Mouse (Mus musculus) embryonic facial prominence, embryonic 12.5 days (tissue): ENCODE results near the gene Gpm6b. TPM values are rescaled to one million over a fixed set of nuclear protein-coding genes. Genes with fewer than 3 reads are reported as not detected.

Experiments used
- ATAC-seq: fragments of 200-750 bp; cut with Nextera tagmentation; 2 replicates; pipeline ENCODE4 v1.8.0; 2017; ENCODE audit not compliant: insufficient number of reproducible peaks, insufficient read depth, low FRiP score, low TSS enrichment
- H3K27ac ChIP-seq: fragments of 300-500 bp; sonication (generic); 2 replicates; pipeline ENCODE4 v1.5.1; 2016; ENCODE audit warnings: mild to moderate bottlenecking
- H3K27me3 ChIP-seq: fragments of 300-500 bp; sonication (generic); 2 replicates; pipeline ENCODE4 v1.6.1; 2016; ENCODE audit warnings: mild to moderate bottlenecking, moderate library complexity
- H3K36me3 ChIP-seq: fragments of 300-500 bp; sonication (generic); 2 replicates; pipeline ENCODE4 v1.6.1; 2016; ENCODE audit warnings: mild to moderate bottlenecking
- H3K4me1 ChIP-seq: fragments of 300-500 bp; sonication (generic); 2 replicates; pipeline ENCODE4 v1.6.1; 2016
- H3K4me2 ChIP-seq: fragments of 300-500 bp; sonication (generic); replicated peaks from 2 replicates; pipeline ENCODE4 v1.6.1; 2016; ENCODE audit warnings: mild to moderate bottlenecking, moderate library complexity
- H3K4me3 ChIP-seq: fragments of 300-500 bp; sonication (generic); 2 replicates; pipeline ENCODE4 v1.5.1; 2016; ENCODE audit warnings: mild to moderate bottlenecking
- H3K9ac ChIP-seq: fragments of 300-500 bp; sonication (generic); 2 replicates; pipeline ENCODE4 v1.6.1; 2016; ENCODE audit warnings: mild to moderate bottlenecking, moderate library complexity
- H3K9me3 ChIP-seq: fragments of 300-500 bp; sonication (generic); 2 replicates; pipeline ENCODE4 v1.6.1; 2016; ENCODE audit warnings: mild to moderate bottlenecking, moderate library complexity
- WGBS: fragments of 180-500 bp; shearing (Covaris S2); methylation state at CpG from one replicate; pipeline ENCODE4 v1.1.7; 2016; 5-methylcytosine and 5-hydroxymethylcytosine counted together
- polyA plus RNA-seq: library from polyadenylated mRNA; unstranded; fragments of >200 nt; fragmentation: Nextera tagmentation; extraction: Ambion mirVana; gene quantifications from 2 replicates; pipeline ENCODE4 v1.2.1, GENCODE M21; 2016

Gpm6b gene
- polyA plus RNA-seq, 1 experiment from 2014 or later, result 27.2 TPM

- no peak overlapping the region for H3K27ac ChIP-seq
- no peaks in the 10 kb centered on the region for H3K9me3 ChIP-seq
- no peaks in the 10 kb centered on the region for H3K4me1 ChIP-seq
- ATAC-seq, result no peak
- peak overlapping the region; percentile 36; the same call in 1 of the 2 replicates for H3K9ac ChIP-seq
- H3K4me2 ChIP-seq, result peak overlapping the region; percentile 92
- no peaks in the 10 kb centered on the region for H3K36me3 ChIP-seq
- peaks cover 28% of the 10 kb centered on the region for H3K27me3 ChIP-seq
- peak overlapping the region; percentile 52 for H3K4me3 ChIP-seq
- WGBS, result 31% methylated on average over 13 of the region's 13 CpGs
Measured at GRCm38 (mm10) chrX:166239520-166239919, 809 bp downstream of the Gpm6b start.

GRCm38 (mm10) chrX:166240751-166241150 lies 2.0 kb downstream of the Gpm6b start:
- Histone ChIP-seq H3K27ac (no peak overlapping the region), H3K36me3 (no peaks in the 10 kb centered on the region), H3K9me3 (no peaks in the 10 kb centered on the region), H3K4me3 (no peak overlapping the region), H3K9ac (no peak overlapping the region), H3K4me1 (no peaks in the 10 kb centered on the region), H3K27me3 (peaks cover 28% of the 10 kb centered on the region), H3K4me2 (no peak overlapping the region)
- WGBS, result 54% methylated on average over 7 of the region's 7 CpGs
- ATAC-seq, result no peak

- ATAC-seq, result no peak
- Histone ChIP-seq H3K27me3 (peaks cover 15% of the 10 kb centered on the region), H3K9ac (no peak overlapping the region), H3K27ac (no peak overlapping the region), H3K4me2 (no peak overlapping the region), H3K4me3 (no peak overlapping the region), H3K9me3 (no peaks in the 10 kb centered on the region), H3K36me3 (no peaks in the 10 kb centered on the region), H3K4me1 (no peaks in the 10 kb centered on the region)
- WGBS, result 49% methylated on average over 4 of the region's 4 CpGs
Measured at GRCm38 (mm10) chrX:166243261-166243885, 4.7 kb downstream of the Gpm6b start.

- Histone ChIP-seq H3K9ac (no peak overlapping the region), H3K4me3 (no peak overlapping the region), H3K27me3 (peaks cover 6% of the 10 kb centered on the region; the same call in 1 of the 2 replicates), H3K4me2 (no peak overlapping the region), H3K4me1 (no peaks in the 10 kb centered on the region), H3K36me3 (no peaks in the 10 kb centered on the region), H3K9me3 (no peaks in the 10 kb centered on the region), H3K27ac (0 out of 2 replicates have a peak overlapping the region, but pooled peaks have one; percentile 13)
- 26% methylated on average over 1 of the region's 1 CpGs for WGBS
- ATAC-seq, result peak; percentile 41; the same call in 1 of the 2 replicates
Measured at GRCm38 (mm10) chrX:166271489-166271888, 32.8 kb downstream of the Gpm6b start.

GRCm38 (mm10) chrX:166272646-166273045 lies 33.9 kb downstream of the Gpm6b start:
- H3K4me3 ChIP-seq, result no peak overlapping the region
- no peaks in the 10 kb centered on the region for H3K4me1 ChIP-seq
- no peaks in the 10 kb centered on the region for H3K36me3 ChIP-seq
- H3K9ac ChIP-seq, result no peak overlapping the region
- no peak for ATAC-seq
- H3K27ac ChIP-seq, result no peak overlapping the region
- no peaks in the 10 kb centered on the region for H3K9me3 ChIP-seq
- H3K4me2 ChIP-seq, result no peak overlapping the region
- 81% methylated on average over 6 of the region's 6 CpGs for WGBS
- peaks cover 6% of the 10 kb centered on the region; the same call in 1 of the 2 replicates for H3K27me3 ChIP-seq

- 77% methylated on average over 1 of the region's 1 CpGs for WGBS
- Histone ChIP-seq H3K4me3 (no peak overlapping the region), H3K4me2 (no peak overlapping the region), H3K9ac (no peak overlapping the region), H3K27me3 (peaks cover 7% of the 10 kb centered on the region; the same call in 1 of the 2 replicates), H3K36me3 (no peaks in the 10 kb centered on the region), H3K27ac (no peak overlapping the region), H3K4me1 (no peaks in the 10 kb centered on the region), H3K9me3 (no peaks in the 10 kb centered on the region)
- ATAC-seq, result no peak
Measured at GRCm38 (mm10) chrX:166279861-166280260, 41.1 kb downstream of the Gpm6b start.

- Histone ChIP-seq H3K4me3 (no peak overlapping the region), H3K4me1 (peaks cover 2% of the 10 kb centered on the region; the same call in 1 of the 2 replicates), H3K9me3 (no peaks in the 10 kb centered on the region), H3K27me3 (0 out of 2 replicates have a peak, but pooled peaks cover 6% of the 10 kb centered on the region), H3K27ac (no peak overlapping the region), H3K9ac (no peak overlapping the region), H3K36me3 (no peaks in the 10 kb centered on the region), H3K4me2 (no peak overlapping the region)
- no peak for ATAC-seq
- WGBS, result 60% methylated on average over 9 of the region's 9 CpGs
Measured at GRCm38 (mm10) chrX:166286760-166287483, 48.2 kb downstream of the Gpm6b start.

GRCm38 (mm10) chrX:166291266-166291665 lies 52.6 kb downstream of the Gpm6b start:
- H3K27ac ChIP-seq, result no peak overlapping the region
- H3K27me3 ChIP-seq, result 0 out of 2 replicates have a peak, but pooled peaks cover 6% of the 10 kb centered on the region
- no peaks in the 10 kb centered on the region for H3K9me3 ChIP-seq
- H3K4me3 ChIP-seq, result no peak overlapping the region
- ATAC-seq, result no peak
- 62% methylated on average over 3 of the region's 3 CpGs for WGBS
- no peak overlapping the region for H3K4me2 ChIP-seq
- H3K4me1 ChIP-seq, result peaks cover 2% of the 10 kb centered on the region; the same call in 1 of the 2 replicates
- H3K9ac ChIP-seq, result no peak overlapping the region
- no peaks in the 10 kb centered on the region for H3K36me3 ChIP-seq

GRCm38 (mm10) chrX:166293465-166293864 lies 54.8 kb downstream of the Gpm6b start:
- no peak for ATAC-seq
- H3K27ac ChIP-seq, result no peak overlapping the region
- no peak overlapping the region for H3K9ac ChIP-seq
- no peak overlapping the region for H3K4me3 ChIP-seq
- H3K4me2 ChIP-seq, result no peak overlapping the region
- H3K4me1 ChIP-seq, result no peaks in the 10 kb centered on the region
- H3K27me3 ChIP-seq, result 0 out of 2 replicates have a peak, but pooled peaks cover 5% of the 10 kb centered on the region
- no peaks in the 10 kb centered on the region for H3K36me3 ChIP-seq
- H3K9me3 ChIP-seq, result no peaks in the 10 kb centered on the region
- WGBS, result 81% methylated on average over 3 of the region's 3 CpGs

GRCm38 (mm10) chrX:166302791-166303190 lies 64.1 kb downstream of the Gpm6b start:
- Histone ChIP-seq H3K4me1 (no peaks in the 10 kb centered on the region), H3K9ac (no peak overlapping the region), H3K27me3 (peaks cover 11% of the 10 kb centered on the region; the same call in 1 of the 2 replicates), H3K4me2 (no peak overlapping the region), H3K4me3 (no peak overlapping the region), H3K9me3 (no peaks in the 10 kb centered on the region), H3K36me3 (no peaks in the 10 kb centered on the region), H3K27ac (no peak overlapping the region)
- WGBS, result 64% methylated on average over 2 of the region's 2 CpGs
- ATAC-seq, result no peak

- Histone ChIP-seq H3K27ac (no peak overlapping the region), H3K9me3 (no peaks in the 10 kb centered on the region), H3K4me3 (no peak overlapping the region), H3K9ac (no peak overlapping the region), H3K36me3 (no peaks in the 10 kb centered on the region), H3K4me2 (no peak overlapping the region), H3K27me3 (peaks cover 11% of the 10 kb centered on the region; the same call in 1 of the 2 replicates), H3K4me1 (no peaks in the 10 kb centered on the region)
- WGBS, result 77% methylated on average over 2 of the region's 2 CpGs
- ATAC-seq, result no peak
Measured at GRCm38 (mm10) chrX:166304355-166304754, 65.6 kb downstream of the Gpm6b start.
